Mouse (Mus musculus) embryonic facial prominence, embryonic 12.5 days (tissue): Measurements from ENCODE around the gene Nckap5. TPM values are rescaled to one million over a fixed set of nuclear protein-coding genes. Genes with fewer than 3 reads are reported as not detected.

Source experiments
- ATAC-seq: fragments of 200-750 bp; cut with Nextera tagmentation; 2 replicates; pipeline ENCODE4 v1.8.0; 2017; ENCODE audit not compliant: insufficient number of reproducible peaks, insufficient read depth, low FRiP score, low TSS enrichment
- H3K27ac ChIP-seq: fragments of 300-500 bp; sonication (generic); 2 replicates; pipeline ENCODE4 v1.5.1; 2016; ENCODE audit warnings: mild to moderate bottlenecking
- H3K27me3 ChIP-seq: fragments of 300-500 bp; sonication (generic); 2 replicates; pipeline ENCODE4 v1.6.1; 2016; ENCODE audit warnings: mild to moderate bottlenecking, moderate library complexity
- H3K36me3 ChIP-seq: fragments of 300-500 bp; sonication (generic); 2 replicates; pipeline ENCODE4 v1.6.1; 2016; ENCODE audit warnings: mild to moderate bottlenecking
- H3K4me1 ChIP-seq: fragments of 300-500 bp; sonication (generic); 2 replicates; pipeline ENCODE4 v1.6.1; 2016
- H3K4me2 ChIP-seq: fragments of 300-500 bp; sonication (generic); replicated peaks from 2 replicates; pipeline ENCODE4 v1.6.1; 2016; ENCODE audit warnings: mild to moderate bottlenecking, moderate library complexity
- H3K4me3 ChIP-seq: fragments of 300-500 bp; sonication (generic); 2 replicates; pipeline ENCODE4 v1.5.1; 2016; ENCODE audit warnings: mild to moderate bottlenecking
- H3K9ac ChIP-seq: fragments of 300-500 bp; sonication (generic); 2 replicates; pipeline ENCODE4 v1.6.1; 2016; ENCODE audit warnings: mild to moderate bottlenecking, moderate library complexity
- H3K9me3 ChIP-seq: fragments of 300-500 bp; sonication (generic); 2 replicates; pipeline ENCODE4 v1.6.1; 2016; ENCODE audit warnings: mild to moderate bottlenecking, moderate library complexity
- WGBS: fragments of 180-500 bp; shearing (Covaris S2); methylation state at CpG from one replicate; pipeline ENCODE4 v1.1.7; 2016; 5-methylcytosine and 5-hydroxymethylcytosine counted together
- polyA plus RNA-seq: library from polyadenylated mRNA; unstranded; fragments of >200 nt; fragmentation: Nextera tagmentation; extraction: Ambion mirVana; gene quantifications from 2 replicates; pipeline ENCODE4 v1.2.1, GENCODE M21; 2016

Nckap5 gene
- polyA plus RNA-seq, 1 experiment from 2014 or later, result 8.2 TPM

GRCm38 (mm10) chr1:125923062-125923461 lies 907.5 kb downstream of the Nckap5 start:
- H3K4me2 ChIP-seq, result no peak overlapping the region
- 73% methylated on average over 2 of the region's 2 CpGs for WGBS
- no peak overlapping the region for H3K27ac ChIP-seq
- H3K4me3 ChIP-seq, result no peak overlapping the region
- no peak for ATAC-seq
- no peaks in the 10 kb centered on the region for H3K9me3 ChIP-seq
- H3K4me1 ChIP-seq, result no peaks in the 10 kb centered on the region
- no peak overlapping the region for H3K9ac ChIP-seq
- no peaks in the 10 kb centered on the region for H3K36me3 ChIP-seq
- no peaks in the 10 kb centered on the region for H3K27me3 ChIP-seq

- H3K27me3 ChIP-seq, result no peaks in the 10 kb centered on the region
- no peak overlapping the region for H3K4me3 ChIP-seq
- H3K36me3 ChIP-seq, result no peaks in the 10 kb centered on the region
- ATAC-seq, result no peak
- H3K9ac ChIP-seq, result no peak overlapping the region
- no peak overlapping the region for H3K4me2 ChIP-seq
- no peaks in the 10 kb centered on the region for H3K9me3 ChIP-seq
- no peaks in the 10 kb centered on the region for H3K4me1 ChIP-seq
- H3K27ac ChIP-seq, result no peak overlapping the region
- WGBS, result 91% methylated on average over 3 of the region's 3 CpGs
Measured at GRCm38 (mm10) chr1:125920696-125921095, 909.9 kb downstream of the Nckap5 start.

GRCm38 (mm10) chr1:125912601-125913600 lies 917.7 kb downstream of the Nckap5 start, which contains the start of gene Lypd1:
Gene Lypd1, minus strand, starts transcription at chr1:125913101.
- no peak for ATAC-seq
- WGBS, result 5% methylated on average over 30 of the region's 30 CpGs
- Histone ChIP-seq H3K4me3 (peak within 1 kb of the TSS; percentile 52), H3K27ac (no peak within 1 kb of the TSS), H3K4me1 (peaks cover 28% of the 10 kb centered on the region), H3K36me3 (no peaks in the 10 kb centered on the region), H3K9ac (0 out of 2 replicates have a peak within 1 kb of the TSS, but pooled peaks have one; percentile 55), H3K4me2 (peak within 1 kb of the TSS; percentile 97), H3K9me3 (no peaks in the 10 kb centered on the region), H3K27me3 (peaks cover 36% of the 10 kb centered on the region)

- no peak overlapping the region for H3K27ac ChIP-seq
- H3K9ac ChIP-seq, result peak overlapping the region; percentile 55
- peaks cover 37% of the 10 kb centered on the region for H3K27me3 ChIP-seq
- H3K4me1 ChIP-seq, result peaks cover 28% of the 10 kb centered on the region
- H3K4me3 ChIP-seq, result peak overlapping the region; percentile 52
- 0 out of 2 replicates have a peak, but pooled peaks have one; percentile 44 for ATAC-seq
- H3K4me2 ChIP-seq, result peak overlapping the region; percentile 97
- no peaks in the 10 kb centered on the region for H3K9me3 ChIP-seq
- under 1% methylated on average over 43 of the region's 43 CpGs for WGBS
- no peaks in the 10 kb centered on the region for H3K36me3 ChIP-seq
Measured at GRCm38 (mm10) chr1:125911901-125912445, 918.6 kb downstream of the Nckap5 start.

- H3K4me2 ChIP-seq, result peak overlapping the region; percentile 97
- under 1% methylated on average over 35 of the region's 35 CpGs for WGBS
- H3K9me3 ChIP-seq, result no peaks in the 10 kb centered on the region
- peak overlapping the region; percentile 52 for H3K4me3 ChIP-seq
- no peak overlapping the region for H3K27ac ChIP-seq
- peaks cover 37% of the 10 kb centered on the region for H3K27me3 ChIP-seq
- ATAC-seq, result 0 out of 2 replicates have a peak, but pooled peaks have one; percentile 6
- H3K4me1 ChIP-seq, result peaks cover 28% of the 10 kb centered on the region
- no peaks in the 10 kb centered on the region for H3K36me3 ChIP-seq
- peak overlapping the region; percentile 55 for H3K9ac ChIP-seq
Measured at GRCm38 (mm10) chr1:125911337-125911900, 919.2 kb downstream of the Nckap5 start.

GRCm38 (mm10) chr1:125910871-125911265 lies 919.7 kb downstream of the Nckap5 start:
- no peak overlapping the region for H3K27ac ChIP-seq
- peaks cover 37% of the 10 kb centered on the region for H3K27me3 ChIP-seq
- H3K4me2 ChIP-seq, result peak overlapping the region; percentile 97
- H3K4me3 ChIP-seq, result peak overlapping the region; percentile 52
- H3K4me1 ChIP-seq, result peaks cover 28% of the 10 kb centered on the region
- H3K9ac ChIP-seq, result peak overlapping the region; percentile 55
- WGBS, result 4% methylated on average over 9 of the region's 9 CpGs
- no peaks in the 10 kb centered on the region for H3K9me3 ChIP-seq
- no peaks in the 10 kb centered on the region for H3K36me3 ChIP-seq
- ATAC-seq, result 0 out of 2 replicates have a peak, but pooled peaks have one; percentile 6

GRCm38 (mm10) chr1:125910211-125910870 lies 920.3 kb downstream of the Nckap5 start:
- H3K4me1 ChIP-seq, result peaks cover 28% of the 10 kb centered on the region
- peak; percentile 39; the same call in 1 of the 2 replicates for ATAC-seq
- H3K4me2 ChIP-seq, result peak overlapping the region; percentile 97
- no peaks in the 10 kb centered on the region for H3K36me3 ChIP-seq
- no peak overlapping the region for H3K9ac ChIP-seq
- 3% methylated on average over 14 of the region's 14 CpGs for WGBS
- no peak overlapping the region for H3K27ac ChIP-seq
- peak overlapping the region; percentile 52 for H3K4me3 ChIP-seq
- H3K9me3 ChIP-seq, result no peaks in the 10 kb centered on the region
- peaks cover 37% of the 10 kb centered on the region for H3K27me3 ChIP-seq

GRCm38 (mm10) chr1:125893158-125893557 lies 937.4 kb downstream of the Nckap5 start:
- no peak for ATAC-seq
- Histone ChIP-seq H3K36me3 (no peaks in the 10 kb centered on the region), H3K27me3 (no peaks in the 10 kb centered on the region), H3K9ac (no peak overlapping the region), H3K27ac (no peak overlapping the region), H3K4me2 (no peak overlapping the region), H3K4me1 (no peaks in the 10 kb centered on the region), H3K4me3 (no peak overlapping the region), H3K9me3 (no peaks in the 10 kb centered on the region)
- 83% methylated on average over 9 of the region's 9 CpGs for whole genome bisulfite sequencing

GRCm38 (mm10) chr1:125870056-125870455 lies 960.5 kb downstream of the Nckap5 start:
- Histone ChIP-seq H3K4me2 (no peak overlapping the region), H3K36me3 (no peaks in the 10 kb centered on the region), H3K27ac (no peak overlapping the region), H3K4me1 (no peaks in the 10 kb centered on the region), H3K4me3 (no peak overlapping the region), H3K9me3 (no peaks in the 10 kb centered on the region), H3K9ac (no peak overlapping the region), H3K27me3 (no peaks in the 10 kb centered on the region)
- WGBS, result 44% methylated on average over 7 of the region's 7 CpGs
- ATAC-seq, result no peak
